Mouse (Mus musculus): ENCODE data around the gene Hspa12b. TPM values are rescaled to one million over a fixed set of nuclear protein-coding genes. Genes with fewer than 3 reads are reported as not detected.
A peak's percentile ranks its signal among the peaks of the same experiment; 100 is the strongest.

Hspa12b gene
- total and polyA plus RNA-seq, 3 experiments = 21.9 to 31.4 (median 29.7) TPM

DNA sequence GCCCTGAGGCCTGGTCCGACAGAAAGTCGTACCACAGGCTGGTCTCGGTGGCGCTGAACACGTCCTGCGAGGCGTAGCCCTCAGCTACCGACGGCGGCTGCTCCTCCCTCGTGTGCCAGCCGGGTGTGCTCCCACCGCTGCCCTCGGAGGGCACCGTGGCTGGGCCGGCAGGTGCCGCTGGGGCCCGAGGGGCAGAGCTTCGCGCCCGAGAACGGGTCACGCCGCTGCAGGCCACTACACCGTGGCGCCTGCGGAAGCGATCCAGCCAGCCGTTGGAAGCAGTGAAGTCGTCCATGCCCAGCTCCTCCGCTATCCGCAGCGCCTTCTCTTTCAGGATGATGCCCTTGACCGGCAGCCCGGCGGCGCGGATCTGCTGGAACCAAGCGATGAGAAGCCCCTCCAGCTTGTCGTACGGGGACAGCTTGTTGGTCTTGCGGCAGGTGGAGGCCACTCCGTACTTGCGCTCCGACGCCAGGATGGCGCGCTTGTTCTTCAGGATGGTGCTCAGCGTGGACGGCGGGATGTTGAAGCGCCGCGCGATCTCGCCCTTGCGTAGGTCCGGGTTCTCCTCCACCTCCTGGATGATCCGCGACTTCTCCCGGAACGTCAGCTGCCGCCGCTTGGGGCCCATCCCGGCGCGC, 52.3 kb downstream of the Hspa12b start:
- 2% methylated on average over 65 of the region's 67 CpGs for WGBS
- Histone ChIP-seq H3K9ac (ENCODE audit: low read depth, low read length) (peak overlapping the region; percentile 99), H3K79me2 (replicated peaks; ENCODE audit: control insufficient read depth, insufficient read depth, low read length) (peaks cover 8% of the 10 kb centered on the region), H3K4me1 (ENCODE audit: control insufficient read depth, insufficient read depth, low read length) (peaks cover 13% of the 10 kb centered on the region), H3K27me3 (ENCODE audit: control insufficient read depth, insufficient read depth, low read length) (no peaks in the 10 kb centered on the region), H3K27ac (peak overlapping the region; percentile 90), H3K36me3 (ENCODE audit: control insufficient read depth, insufficient read depth, low read length) (no peaks in the 10 kb centered on the region), H3K4me3 (peak overlapping the region; percentile 84)
- TF ChIP-seq POLR2A (IDR thresholded peaks at IDR 0.05; ENCODE audit: insufficient read depth, low read depth, low read length) (no peak), EP300 (IDR thresholded peaks at IDR 0.05; ENCODE audit: insufficient read depth, low read depth, low read length) (no peak), CTCF (IDR thresholded peaks at IDR 0.05) (no peak)
- intact Hi-C loops (cut with DNase I) = loop anchor here (10.0 kb wide), 1 partner anchor 345 kb away; no protein-coding TSS in a partner anchor
- peak; percentile 75 to 76 for DNase-seq

DNA sequence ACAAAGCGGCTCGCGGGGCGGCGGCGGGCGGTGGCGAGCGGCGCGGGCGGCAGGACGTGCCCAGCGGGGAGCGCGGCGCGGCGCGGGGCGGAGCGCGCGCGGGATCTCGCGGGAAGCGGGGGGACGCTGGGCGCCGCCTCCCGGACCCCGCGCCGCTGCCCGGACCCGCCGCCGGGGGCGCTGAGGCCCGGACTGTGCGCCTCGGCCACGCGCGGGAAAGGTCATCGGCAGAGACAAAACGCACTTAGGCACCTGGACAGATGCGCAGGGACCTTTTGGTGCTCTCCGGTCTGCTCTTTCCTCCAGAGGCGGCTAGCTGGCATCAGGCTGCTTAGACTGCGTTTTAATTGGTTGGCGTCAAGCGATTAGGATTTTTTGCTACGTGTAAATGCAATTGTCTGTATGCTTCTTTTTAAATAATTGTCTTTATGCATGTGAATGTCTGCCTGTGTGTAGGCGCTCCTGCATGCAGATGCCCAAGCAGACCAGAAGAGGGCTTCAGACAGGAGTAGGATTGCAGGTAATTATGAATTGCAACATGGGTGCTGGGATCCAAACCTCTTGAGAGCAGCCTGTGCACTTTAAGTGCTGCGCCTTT, 53.0 kb downstream of the Hspa12b start, which contains the start of gene Cenpb:
Gene Cenpb (minus strand): TSS at position 78 of the 598 bp plus-strand sequence.
- H3K4me3 ChIP-seq = peak within 1 kb of the TSS; percentile 84
- intact Hi-C loops (cut with DNase I) = loop anchor here (1.0 to 10.0 kb wide), 7 partner anchors 25 to 345 kb away; partner anchors contain the start of genes Mavs and Rnf24
- WGBS = 4% methylated on average over 57 of the region's 57 CpGs

DNA sequence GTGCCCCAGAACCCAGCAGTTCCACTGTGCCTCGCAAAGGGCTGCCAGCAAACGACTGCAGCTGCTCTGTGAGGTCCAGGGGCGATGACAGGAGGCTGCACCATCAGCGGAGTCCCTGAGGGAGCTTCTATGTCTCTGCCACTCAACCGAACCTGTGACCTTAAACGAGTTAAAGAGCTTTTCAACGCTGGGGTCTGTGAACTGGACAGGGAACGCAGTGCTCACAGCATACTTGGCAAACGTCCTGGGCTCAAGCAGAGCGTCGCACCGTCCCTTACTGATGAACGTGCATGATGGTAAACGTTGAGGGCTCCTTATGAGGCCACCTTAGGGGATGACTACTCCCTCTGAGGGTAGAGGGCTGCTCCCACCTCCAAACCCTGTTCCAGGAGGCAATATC, 59.3 kb downstream of the Hspa12b start:
- no peaks in the 10 kb centered on the region for H3K79me2 ChIP-seq (replicated peaks; ENCODE audit: control insufficient read depth, insufficient read depth, low read length)
- H3K9ac ChIP-seq (ENCODE audit: low read depth, low read length) = peak overlapping the region; percentile 70
- DNase-seq = no peak
- 3% methylated on average over 14 of the region's 14 CpGs for WGBS
- no peaks in the 10 kb centered on the region for H3K27me3 ChIP-seq (ENCODE audit: control insufficient read depth, insufficient read depth, low read length)
- peak overlapping the region; percentile 63 for H3K4me3 ChIP-seq
- H3K27ac ChIP-seq = peak overlapping the region; percentile 70
- peaks cover 5% of the 10 kb centered on the region for H3K4me1 ChIP-seq (ENCODE audit: control insufficient read depth, insufficient read depth, low read length)
- no peak for TF ChIP-seq CTCF (IDR thresholded peaks at IDR 0.05)
- no peak for TF ChIP-seq EP300 (IDR thresholded peaks at IDR 0.05; ENCODE audit: insufficient read depth, low read depth, low read length)
- no peak; the same call in 1 of the 2 replicates for TF ChIP-seq POLR2A (IDR thresholded peaks at IDR 0.05; ENCODE audit: insufficient read depth, low read depth, low read length)
- intact Hi-C loops (cut with DNase I) = loop anchor here (10.0 kb wide), 1 partner anchor 168 kb away; the partner anchor contains the start of gene Rnf24
- no peaks in the 10 kb centered on the region for H3K36me3 ChIP-seq (ENCODE audit: control insufficient read depth, insufficient read depth, low read length)

More for the DNA sequence above, 53.0 kb downstream of the Hspa12b start, which contains the start of gene Cenpb:
- Histone ChIP-seq H3K4me1 (ENCODE audit: control insufficient read depth, insufficient read depth, low read length) (peaks cover 10% of the 10 kb centered on the region), H3K36me3 (ENCODE audit: control insufficient read depth, insufficient read depth, low read length) (no peaks in the 10 kb centered on the region), H3K9ac (ENCODE audit: low read depth, low read length) (peak within 1 kb of the TSS; percentile 99), H3K79me2 (replicated peaks; ENCODE audit: control insufficient read depth, insufficient read depth, low read length) (peaks cover 8% of the 10 kb centered on the region), H3K27me3 (ENCODE audit: control insufficient read depth, insufficient read depth, low read length) (no peaks in the 10 kb centered on the region), H3K27ac (peak within 1 kb of the TSS; percentile 90)
- peak; percentile 92 to 95 for DNase-seq
- TF ChIP-seq EP300 (IDR thresholded peaks at IDR 0.05; ENCODE audit: insufficient read depth, low read depth, low read length) (0 out of 2 replicates have a peak, but pooled peaks have one; percentile 10), CTCF (IDR thresholded peaks at IDR 0.05) (peak; percentile 68), POLR2A (IDR thresholded peaks at IDR 0.05; ENCODE audit: insufficient read depth, low read depth, low read length) (peak; percentile 60)

DNA sequence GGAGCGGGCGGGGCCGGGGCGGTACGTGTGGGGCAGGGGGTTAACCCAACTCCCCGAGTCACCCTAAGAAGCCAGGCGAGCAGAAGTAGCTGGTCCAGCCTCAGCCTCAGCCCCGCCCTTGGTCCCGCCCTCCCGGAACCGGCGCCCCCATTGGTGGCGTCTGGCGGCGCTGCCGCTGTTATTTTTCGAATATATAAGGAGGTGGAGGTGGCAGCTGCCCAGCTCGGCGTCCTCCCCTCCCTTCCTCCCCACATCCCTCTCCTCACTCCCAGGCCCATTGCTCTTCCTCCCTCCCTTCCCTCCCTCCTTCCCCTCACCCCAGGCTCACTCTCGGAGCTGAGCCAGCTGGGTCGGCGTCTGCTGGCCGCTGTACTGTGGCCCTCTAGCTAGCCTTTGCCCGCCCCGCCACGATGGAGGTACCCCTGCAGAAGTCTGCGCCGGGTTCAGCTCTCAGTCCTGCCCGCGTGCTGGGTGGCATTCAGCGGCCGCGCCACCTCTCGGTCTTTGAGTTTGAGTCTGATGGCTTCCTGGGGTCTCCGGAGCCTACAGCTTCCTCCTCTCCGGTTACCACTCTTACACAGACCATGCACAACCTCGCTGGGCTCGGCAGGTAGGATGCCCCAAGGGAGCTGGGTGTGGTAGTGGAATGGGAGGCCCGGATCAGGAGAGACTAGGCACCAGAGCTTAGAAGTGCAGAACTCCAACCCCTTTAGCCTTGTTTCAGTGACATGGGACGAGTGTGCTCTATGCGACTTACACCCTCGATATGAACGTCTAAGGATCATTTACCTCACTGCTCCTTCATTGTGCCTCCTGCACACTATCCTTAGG, 59.9 kb downstream of the Hspa12b start, which contains the start of the genes Cdc25b and Spef1:
Gene Cdc25b (plus strand): TSS at position 179 of the 831 bp plus-strand sequence.
Gene Spef1 (minus strand): TSS at position 512 of the 831 bp plus-strand sequence.
- Histone ChIP-seq H3K36me3 (ENCODE audit: control insufficient read depth, insufficient read depth, low read length) (no peaks in the 10 kb centered on the region), H3K9ac (ENCODE audit: low read depth, low read length) (peak within 1 kb of the TSS; percentile 70), H3K27ac (peak within 1 kb of the TSS; percentile 70), H3K4me3 (peak within 1 kb of the TSS; percentile 63), H3K79me2 (replicated peaks; ENCODE audit: control insufficient read depth, insufficient read depth, low read length) (no peaks in the 10 kb centered on the region), H3K27me3 (ENCODE audit: control insufficient read depth, insufficient read depth, low read length) (no peaks in the 10 kb centered on the region), H3K4me1 (ENCODE audit: control insufficient read depth, insufficient read depth, low read length) (peaks cover 5% of the 10 kb centered on the region)
- intact Hi-C loops (cut with DNase I) = loop anchor here (10.0 kb wide), 1 partner anchor 168 kb away; the partner anchor contains the start of gene Rnf24
- DNase-seq = peak; percentile 89 to 91
- TF ChIP-seq EP300 (IDR thresholded peaks at IDR 0.05; ENCODE audit: insufficient read depth, low read depth, low read length) = 0 out of 2 replicates have a peak, but pooled peaks have one; percentile 38
- TF ChIP-seq CTCF (IDR thresholded peaks at IDR 0.05) = peak; percentile 58
- TF ChIP-seq POLR2A (IDR thresholded peaks at IDR 0.05; ENCODE audit: insufficient read depth, low read depth, low read length) = peak; percentile 62; the same call in 1 of the 2 replicates
- 2% methylated on average over 43 of the region's 43 CpGs for WGBS

DNA sequence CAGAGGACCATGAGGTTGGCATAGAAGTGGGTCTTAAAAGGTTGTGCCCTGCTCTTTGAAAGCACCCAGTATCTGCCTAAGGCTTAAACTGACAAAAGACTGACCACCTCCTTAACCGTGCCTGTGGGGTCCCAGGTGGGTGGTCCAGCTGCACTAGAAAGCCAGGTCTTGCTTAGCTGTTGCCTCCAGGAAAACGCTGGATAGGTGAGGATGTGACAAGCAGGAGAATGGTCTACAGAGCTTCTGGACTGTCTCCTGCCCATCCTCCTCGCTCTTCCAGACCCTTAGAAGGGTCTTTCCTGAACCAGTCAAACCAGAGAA, 60.5 kb downstream of the Hspa12b start:
- 53% methylated on average over 3 of the region's 3 CpGs for WGBS
- Histone ChIP-seq H3K36me3 (ENCODE audit: control insufficient read depth, insufficient read depth, low read length) (no peaks in the 10 kb centered on the region), H3K4me1 (ENCODE audit: control insufficient read depth, insufficient read depth, low read length) (peaks cover 5% of the 10 kb centered on the region), H3K4me3 (peak overlapping the region; percentile 63; the same call in 1 of the 2 replicates), H3K27me3 (ENCODE audit: control insufficient read depth, insufficient read depth, low read length) (no peaks in the 10 kb centered on the region), H3K27ac (peak overlapping the region; percentile 70), H3K79me2 (replicated peaks; ENCODE audit: control insufficient read depth, insufficient read depth, low read length) (no peaks in the 10 kb centered on the region), H3K9ac (ENCODE audit: low read depth, low read length) (peak overlapping the region; percentile 68)
- DNase-seq = no peak
- intact Hi-C loops (cut with DNase I) = loop anchor here (10.0 kb wide), 1 partner anchor 167 kb away; the partner anchor contains the start of gene Rnf24
- no peak for TF ChIP-seq EP300 (IDR thresholded peaks at IDR 0.05; ENCODE audit: insufficient read depth, low read depth, low read length)
- no peak for TF ChIP-seq POLR2A (IDR thresholded peaks at IDR 0.05; ENCODE audit: insufficient read depth, low read depth, low read length)
- TF ChIP-seq CTCF (IDR thresholded peaks at IDR 0.05) = no peak

All from heart, adult 2 months (tissue).